Mouse (Mus musculus) lung, adult 2 months (tissue): Measurements from ENCODE around the gene Arhgef2. TPM values are rescaled to one million over a fixed set of nuclear protein-coding genes. Genes with fewer than 3 reads are reported as not detected.

Source experiments
- DNase-seq: peaks from one replicate; pipeline ENCODE4 v3.0.0; 2022
- H3K4me1 ChIP-seq: fragments of 200-500 bp; 2 replicates; pipeline ENCODE4 v1.6.1; 2011; ENCODE audit warnings: low read length; ENCODE audit not compliant: control insufficient read depth, insufficient read depth
- H3K4me3 ChIP-seq: fragments of 200-500 bp; replicated peaks from 2 replicates; pipeline ENCODE3; 2011; ENCODE audit warnings: low read depth, mild to moderate bottlenecking, control low read depth, low read length; ENCODE audit errors: extremely low read depth
- CTCF ChIP-seq: fragments of 200-500 bp; IDR thresholded peaks from 2 replicates; pipeline ENCODE4 v1.5.1; 2011; ENCODE audit warnings: mild to moderate bottlenecking, low read length, control low read depth; ENCODE audit not compliant: insufficient read depth
- POLR2A ChIP-seq: fragments of 200-500 bp; IDR thresholded peaks from 2 replicates; pipeline ENCODE4 v1.6.1; 2011; ENCODE audit warnings: low read depth, mild to moderate bottlenecking, control low read depth, low read length, borderline replicate concordance; ENCODE audit errors: extremely low read depth
- WGBS: fragments of 180-500 bp; shearing (Covaris S2); methylation state at CpG from one replicate; pipeline ENCODE4 v1.1.7; 2018; 5-methylcytosine and 5-hydroxymethylcytosine counted together
- polyA plus RNA-seq: library from polyadenylated mRNA; depleted of rRNA; stranded (reverse); fragments of >200 nt; gene quantifications from 2 replicates; pipeline ENCODE4 v1.2.3, GENCODE M21; 2012

The Arhgef2 gene
- polyA plus RNA-seq, 1 experiment: 233 TPM

DNA sequence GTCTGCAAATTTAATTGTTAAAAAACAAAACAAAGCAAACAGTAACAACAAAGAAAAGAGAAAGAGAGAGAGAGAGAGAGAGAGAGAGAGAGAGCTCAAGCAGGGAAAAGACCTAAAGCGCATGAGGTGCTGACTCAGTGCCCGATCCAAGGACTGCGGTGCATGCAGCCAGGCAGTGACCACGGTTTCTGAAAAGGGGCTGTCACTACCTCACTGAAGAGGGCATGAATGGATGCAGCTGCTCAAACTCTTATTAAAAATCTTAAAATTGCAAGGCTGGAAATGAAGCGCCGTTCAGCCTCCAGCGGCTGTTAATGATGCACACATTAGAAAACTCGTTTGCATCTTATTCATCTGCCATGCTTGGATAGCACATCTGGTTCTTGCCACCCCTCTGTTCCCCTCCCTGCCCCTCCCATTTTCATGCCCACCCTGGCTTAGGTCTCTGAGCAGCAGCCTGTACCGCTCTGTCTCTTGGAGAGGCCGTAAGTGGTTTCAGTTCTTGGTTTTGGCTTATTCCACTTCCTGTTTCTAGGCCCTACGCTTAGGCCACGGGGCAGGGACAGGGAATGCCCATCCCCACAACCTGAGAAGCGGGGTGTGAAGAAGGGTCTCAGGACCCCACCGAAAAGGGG is 42.1 kb downstream of the Arhgef2 start:
- no peak for DNase-seq
- TF ChIP-seq POLR2A (no peak), CTCF (no peak)
- WGBS: 72% methylated on average over 14 of the region's 14 CpGs
- Histone ChIP-seq H3K4me1 (peaks cover 2% of the 10 kb centered on the region; the same call in 1 of the 2 replicates), H3K4me3 (no peak overlapping the region)

DNA sequence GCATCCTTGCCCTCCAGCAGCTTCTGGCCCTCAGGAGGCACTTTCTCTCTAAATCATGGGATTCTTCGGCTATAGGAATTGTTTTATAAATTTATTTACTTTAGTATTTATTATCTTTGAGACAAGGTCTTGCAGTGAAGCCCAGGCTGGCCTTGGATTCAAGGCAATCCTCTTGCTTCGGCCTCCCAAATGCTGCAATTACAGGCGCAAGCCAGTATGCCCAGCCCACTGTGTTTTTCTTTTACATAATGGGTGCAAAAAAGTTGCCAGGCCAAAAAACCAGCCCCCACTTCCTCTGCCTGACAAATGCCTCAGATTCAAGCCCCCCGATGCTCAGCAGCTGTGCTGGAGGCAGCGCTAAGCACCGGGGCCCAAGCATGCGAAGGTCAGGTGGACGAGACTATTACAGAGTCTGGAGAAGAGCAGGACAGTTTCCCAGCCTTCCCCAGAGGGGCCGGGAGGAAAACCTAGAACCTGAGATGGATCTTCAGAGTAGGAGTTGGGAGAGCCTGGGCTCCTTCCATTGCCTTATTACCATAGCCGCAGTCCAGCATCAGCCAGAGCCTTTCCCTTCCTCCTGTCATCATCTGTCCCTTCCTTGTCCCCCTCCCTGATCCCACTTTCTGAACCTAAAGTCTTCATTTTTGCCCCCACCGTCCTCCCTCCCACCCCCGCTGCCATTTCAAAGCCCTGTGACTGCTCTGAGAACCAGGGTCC is 42.8 kb downstream of the Arhgef2 start:
- DNase-seq: no peak
- TF ChIP-seq POLR2A (no peak), CTCF (no peak)
- 82% methylated on average over 12 of the region's 12 CpGs for WGBS
- Histone ChIP-seq H3K4me1 (peaks cover 2% of the 10 kb centered on the region; the same call in 1 of the 2 replicates), H3K4me3 (no peak overlapping the region)

DNA sequence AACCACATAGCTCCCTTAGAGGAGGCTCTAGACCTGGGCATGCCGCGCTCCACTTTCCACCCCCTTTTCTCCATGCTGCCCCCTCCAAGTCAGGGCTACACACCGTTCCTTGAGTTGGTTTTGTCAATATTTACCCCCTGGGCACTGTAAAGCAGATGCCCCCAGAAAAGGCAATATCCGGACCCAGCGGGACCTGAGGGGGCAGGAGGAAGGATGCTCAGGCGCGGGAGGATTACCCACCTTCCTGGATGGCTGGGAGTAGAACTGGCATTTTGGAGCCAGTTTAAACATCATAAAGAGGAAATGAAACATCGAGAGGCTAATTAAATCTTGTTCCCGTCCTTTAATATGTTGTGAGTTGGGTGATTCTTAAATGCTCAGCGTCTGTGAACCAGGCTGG is 43.4 kb downstream of the Arhgef2 start:
- no peak for DNase-seq
- H3K4me1 ChIP-seq: peaks cover 3% of the 10 kb centered on the region
- 72% methylated on average over 10 of the region's 10 CpGs for WGBS
- H3K4me3 ChIP-seq: no peak overlapping the region
- TF ChIP-seq CTCF: no peak
- no peak for TF ChIP-seq POLR2A

DNA sequence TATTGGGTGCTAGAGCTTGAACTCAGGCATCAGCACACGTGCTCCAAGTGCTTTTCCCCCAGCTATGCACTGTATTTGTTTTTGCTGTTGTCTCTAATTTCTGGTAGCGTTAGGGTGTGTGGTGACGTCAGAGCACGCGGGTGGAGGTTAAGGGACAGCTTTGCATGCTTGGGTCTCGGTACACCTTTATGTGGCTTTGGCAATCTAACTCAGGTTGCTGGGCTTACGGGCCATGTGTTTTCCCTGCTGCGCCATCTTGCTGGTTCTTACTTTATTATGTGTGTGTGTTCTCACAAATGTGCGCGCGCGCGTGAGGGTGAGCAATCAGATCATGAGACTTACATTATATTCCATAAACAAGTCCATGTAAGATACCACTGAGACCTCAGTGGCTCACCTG is 44.2 kb downstream of the Arhgef2 start:
- DNase-seq: no peak
- WGBS: 92% methylated on average over 13 of the region's 13 CpGs
- H3K4me1 ChIP-seq: peaks cover 11% of the 10 kb centered on the region
- no peak for TF ChIP-seq POLR2A
- no peak for TF ChIP-seq CTCF
- H3K4me3 ChIP-seq: no peak overlapping the region

DNA sequence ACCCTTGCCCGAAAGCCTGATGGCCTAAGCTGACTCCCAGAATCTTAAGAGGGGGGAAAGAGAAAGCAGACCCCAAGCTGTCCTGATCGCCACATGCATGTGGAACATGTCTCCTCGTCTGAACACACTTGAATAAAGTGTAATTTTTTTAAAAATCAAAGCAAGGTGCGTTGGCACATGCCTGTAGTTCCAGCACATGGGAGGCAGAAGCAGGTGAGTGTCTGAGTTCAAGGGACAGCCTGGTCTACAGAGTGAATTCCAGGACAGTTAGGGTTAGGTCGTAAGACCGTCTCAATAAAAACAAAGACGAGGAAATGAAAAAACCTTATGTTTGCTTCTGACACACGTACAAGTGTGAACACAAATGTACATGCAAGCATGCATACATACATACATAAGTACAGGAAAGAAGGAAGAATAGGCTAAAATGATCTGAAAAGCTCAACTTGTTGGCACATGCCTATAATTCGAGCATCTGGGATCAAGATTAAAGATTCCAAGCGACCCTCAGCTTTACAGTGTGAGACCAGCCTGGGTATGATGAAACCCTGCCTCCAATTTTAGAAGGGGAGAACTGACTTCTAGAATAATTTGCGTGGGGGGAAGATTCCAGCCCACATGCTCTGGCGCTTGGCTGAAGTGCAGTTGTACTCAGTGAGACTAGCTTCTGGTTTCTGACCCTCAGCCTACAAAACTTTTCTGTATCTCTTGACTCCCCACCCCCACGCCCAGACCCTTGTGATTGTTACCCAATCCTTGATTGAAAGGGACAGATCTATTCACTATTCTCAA is 45.1 kb downstream of the Arhgef2 start:
- no peak for DNase-seq
- TF ChIP-seq POLR2A (no peak), CTCF (no peak)
- Histone ChIP-seq H3K4me1 (peaks cover 12% of the 10 kb centered on the region), H3K4me3 (no peak overlapping the region)
- 45% methylated on average over 13 of the region's 13 CpGs for WGBS

DNA sequence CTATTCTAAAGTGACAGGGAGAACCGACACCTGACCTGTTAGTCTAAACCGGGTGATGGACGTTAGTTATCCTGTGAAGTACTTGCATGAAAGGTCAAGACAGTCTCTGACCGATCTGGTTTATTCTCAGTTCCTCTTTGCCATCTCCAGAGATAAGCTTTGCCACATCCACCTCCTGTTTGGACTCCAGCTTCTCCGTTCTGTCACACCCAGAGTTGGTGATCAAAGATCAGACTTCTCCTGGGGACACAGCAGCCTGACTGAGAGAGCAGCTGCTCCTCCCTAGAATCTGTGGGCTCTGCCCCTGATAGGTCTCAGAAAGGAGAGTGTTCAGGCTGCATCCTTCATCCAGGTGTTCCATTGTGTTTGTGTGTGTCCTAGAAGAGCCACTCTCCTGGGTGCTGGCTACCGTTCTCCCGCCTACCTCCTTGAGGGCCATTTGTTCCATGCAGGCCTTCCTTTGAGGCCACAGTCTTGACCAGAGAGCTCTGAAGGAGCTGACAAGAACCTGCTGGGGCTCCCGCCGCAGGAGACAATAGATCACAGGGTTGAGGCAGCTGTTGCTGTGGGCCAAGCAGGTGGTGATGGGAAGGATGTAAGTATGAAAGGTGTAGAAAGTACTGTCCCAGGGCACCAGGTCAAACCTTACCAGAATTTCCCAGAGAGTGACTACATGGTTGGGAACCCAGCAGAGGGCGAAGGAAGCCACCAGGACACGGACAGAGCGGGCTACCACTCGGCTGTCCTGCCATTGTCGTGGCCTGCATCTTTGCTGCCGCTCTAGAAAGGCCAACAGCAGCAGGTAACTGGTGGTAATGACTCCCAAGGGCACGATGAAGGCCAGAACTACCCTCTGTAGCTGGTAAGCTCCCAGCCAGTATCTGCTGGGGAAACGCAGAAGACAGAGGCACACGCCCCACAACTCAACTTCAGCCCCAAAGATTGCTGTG is 46.2 kb downstream of the Arhgef2 start:
- TF ChIP-seq POLR2A: no peak
- no peak for TF ChIP-seq CTCF
- Histone ChIP-seq H3K4me1 (peaks cover 12% of the 10 kb centered on the region), H3K4me3 (no peak overlapping the region)
- WGBS: 57% methylated on average over 18 of the region's 18 CpGs
- no peak for DNase-seq

DNA sequence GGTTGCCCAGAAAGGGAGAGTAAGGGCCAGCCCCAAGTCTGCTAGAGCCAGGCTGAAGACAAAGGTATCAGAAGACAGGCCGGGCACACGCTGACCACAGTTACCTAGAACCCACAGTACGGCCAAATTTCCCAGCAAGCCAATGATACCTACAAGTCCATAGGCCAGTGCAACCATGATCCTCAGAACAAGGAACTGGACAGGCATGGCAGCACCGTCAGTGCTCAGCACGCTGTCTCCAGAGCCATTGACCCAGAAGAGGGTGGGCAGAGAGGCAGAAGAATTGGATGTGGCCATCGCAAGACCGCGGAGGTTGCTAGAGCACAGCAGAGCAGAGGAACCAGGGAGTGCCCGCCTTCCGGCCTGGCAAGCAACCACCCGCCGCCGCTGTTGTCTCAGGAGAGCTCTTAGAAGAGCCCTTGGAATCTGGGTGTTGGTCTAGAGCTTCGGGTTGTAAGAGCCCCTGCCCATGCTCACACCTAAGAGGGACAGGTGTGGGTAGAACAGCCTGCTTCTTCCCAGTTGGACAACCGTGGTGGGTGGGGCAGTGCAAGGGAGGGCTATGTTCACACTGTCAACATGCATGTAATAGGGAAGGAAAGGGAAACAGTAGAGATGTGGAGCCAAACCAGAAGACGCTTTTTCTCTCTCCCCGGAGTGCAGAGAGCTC is 47.2 kb downstream of the Arhgef2 start, which contains the start of gene Rxfp4:
TSS of gene Rxfp4 (minus strand) at position 297 of the 670 bp plus-strand sequence.
- 68% methylated on average over 17 of the region's 17 CpGs for WGBS
- Histone ChIP-seq H3K4me1 (peaks cover 12% of the 10 kb centered on the region), H3K4me3 (no peak within 1 kb of the TSS)
- TF ChIP-seq CTCF: no peak
- 0 out of 2 replicates have a peak, but pooled peaks have one; percentile 10 for TF ChIP-seq POLR2A
- peak; percentile 53 for DNase-seq
